Mouse (Mus musculus) adrenal gland, postnatal 36 days (tissue): Measurements from ENCODE around the gene Ins2. TPM values are rescaled to one million over a fixed set of nuclear protein-coding genes. Genes with fewer than 3 reads are reported as not detected.

Experiments
- microRNA-seq: library from miRNA; unstranded; fragments of <30 nt; microRNA quantifications from one replicate; pipeline ENCODE4 v1.2.0, GENCODE M21; 2021
- total RNA-seq, 2 experiments: library from RNA; stranded (reverse); gene quantifications; 2 replicates each; pipeline ENCODE4 v1.2.3; 2021

Ins2 gene
- total RNA-seq, 2 experiments from 2014 or later: not detected

Small RNAs within 50 kb of the gene (microRNA-seq; reads per million reads assigned to microRNA genes)
- 25.1 reads per million, percentile 37 among the genes with 10 or more reads in this experiment for gene Mir483

Other genes starting within 250 kb of the Ins2 start
- 1 to 10 TPM in 1 of 2 experiments, under 1 TPM in 1; 0.40 to 1.2 TPM for gene Tnnt3, start 244.5 kb downstream of the Ins2 start, total RNA-seq
- gene Mrpl23, start 210.7 kb downstream of the Ins2 start, total RNA-seq: 1 to 10 TPM; 6.2 to 8.1 TPM
- 1 to 10 TPM; 8.1 to 9.0 TPM for gene Igf2, start 76.6 kb downstream of the Ins2 start, total RNA-seq
- gene Gm49394, start 73.4 kb downstream of the Ins2 start, total RNA-seq: not detected
- 100 to 1,000 TPM; 461 to 696 TPM for gene Th, start 187.7 kb upstream of the Ins2 start, total RNA-seq
- under 1 TPM in 1 of 2 experiments, not detected in 1; 0.46 TPM for gene Ascl2, start 225.9 kb upstream of the Ins2 start, total RNA-seq